Mouse (Mus musculus): ENCODE data around the gene Cdk8. TPM values are rescaled to one million over a fixed set of nuclear protein-coding genes. Genes with fewer than 3 reads are reported as not detected.
"Not testable (repeated sequence)": the region's sequence is repeated elsewhere in the genome, so short reads cannot be mapped to it uniquely, and the experiment has no call there.

Cdk8 gene
- polyA plus RNA-seq (2012; fragmentation: generic; extraction: Trizol), result 19.5 TPM
- long read RNA-seq, experiment 1, partial matches to known transcripts, result 0 of 4 reads
- long read RNA-seq, experiment 1, other reads (novel, unspliced or antisense), result 4 of 4 reads
- long read RNA-seq, experiment 2, partial matches to known transcripts, result 1 of 16 reads
- long read RNA-seq, experiment 2, other reads (novel, unspliced or antisense), result 11 of 16 reads

DNA sequence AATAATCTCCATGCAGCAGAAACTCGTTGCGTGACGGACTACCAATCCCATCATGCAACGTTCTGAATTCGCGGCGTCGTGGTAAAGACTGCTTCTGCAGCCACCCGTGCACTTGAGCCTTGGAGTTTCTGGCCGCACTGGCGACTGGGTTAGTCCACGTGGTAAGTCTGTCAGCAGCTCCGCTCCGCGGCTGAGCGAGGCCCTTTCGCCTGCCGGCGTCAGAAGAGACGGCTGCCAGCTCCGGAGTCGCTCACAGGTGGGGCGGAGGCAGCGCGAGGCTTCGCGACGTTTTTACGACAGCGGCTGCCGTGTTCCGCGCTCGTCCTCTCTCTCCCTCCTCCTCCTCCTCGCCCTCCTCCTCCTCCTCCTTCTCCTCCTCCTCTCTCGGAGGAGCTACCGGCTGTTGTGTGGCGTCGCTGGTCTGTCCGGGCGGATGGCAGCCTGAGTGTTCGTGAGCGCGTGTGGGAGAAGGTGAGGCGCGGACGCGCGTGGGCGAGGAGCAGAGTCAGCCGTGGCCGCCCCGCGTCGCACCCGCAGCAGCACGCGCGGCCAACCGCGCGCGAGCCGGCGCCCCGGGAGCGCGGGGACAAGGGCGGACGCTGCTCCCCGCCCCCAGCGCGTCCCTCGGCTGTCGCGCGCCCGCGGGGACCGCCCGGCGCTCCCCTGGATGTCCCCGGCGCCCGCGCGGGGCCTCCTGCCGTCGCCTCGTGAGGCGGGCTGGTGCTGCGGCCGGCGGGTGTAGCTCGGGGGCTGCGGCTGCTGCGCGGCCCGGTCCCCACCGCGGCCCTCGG is at the start of gene Cdk8:
Cdk8 (plus strand) TSS at position 367 of the 791 bp plus-strand sequence.
- Histone ChIP-seq H3K79me2 (ENCODE audit: control insufficient read depth, insufficient read depth) (peaks cover 50% of the 10 kb centered on the region), H3K4me3 (ENCODE audit: insufficient read depth, poor library complexity, severe bottlenecking) (peak within 1 kb of the TSS; percentile 60), H3K79me3 (ENCODE audit: low read depth) (peaks cover 46% of the 10 kb centered on the region), H3K27me3 (ENCODE audit: control insufficient read depth, insufficient read depth, insufficient read length) (no peaks in the 10 kb centered on the region), H3K36me3 (ENCODE audit: control insufficient read depth, insufficient read depth) (peaks cover 5% of the 10 kb centered on the region), H3ac (ENCODE audit: control insufficient read depth, insufficient read length, low read depth) (peak within 1 kb of the TSS; percentile 94)
- no peak for TF ChIP-seq MYOD1 (IDR thresholded peaks at IDR 0.05; ENCODE audit: control insufficient read depth, insufficient read length, low read depth)
- no peak for TF ChIP-seq MYOG (IDR thresholded peaks at IDR 0.05; ENCODE audit: control insufficient read depth, extremely low read depth, insufficient read length)
- TF ChIP-seq USF1 (IDR thresholded peaks at IDR 0.05; ENCODE audit: low read depth), result peak; percentile 14
- no peak for TF ChIP-seq CTCF (IDR thresholded peaks at IDR 0.05; ENCODE audit: control insufficient read depth, insufficient read depth, insufficient read length)
- TF ChIP-seq MAX (IDR thresholded peaks at IDR 0.05), result peak; percentile 85

DNA sequence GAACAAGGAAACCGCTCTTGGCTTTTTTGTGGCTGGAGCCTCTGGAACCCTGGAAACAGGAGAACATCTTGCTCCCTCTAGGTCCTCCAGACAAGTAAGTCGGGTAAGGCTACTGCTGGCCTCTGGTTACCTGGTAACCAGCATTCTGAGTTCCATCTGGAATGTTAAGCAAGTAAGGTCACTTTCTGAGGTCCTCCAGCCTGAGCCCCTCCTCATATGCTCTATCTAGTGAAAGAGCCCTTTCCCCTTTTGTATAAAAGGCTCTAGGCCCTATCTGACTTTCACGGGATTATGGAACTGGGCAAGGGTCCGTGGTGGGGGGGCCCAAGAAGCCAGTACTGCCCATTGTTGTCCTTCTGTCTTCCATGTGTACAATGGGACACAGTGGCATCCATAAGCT is 45.8 kb upstream of the Cdk8 start, which contains the start of gene 1700001J03Rik:
1700001J03Rik (minus strand) TSS at position 101 of the 400 bp plus-strand sequence.
- H3K27me3 ChIP-seq (ENCODE audit: control insufficient read depth, insufficient read depth, insufficient read length); H3K36me3 ChIP-seq (ENCODE audit: control insufficient read depth, insufficient read depth); H3K79me2 ChIP-seq (ENCODE audit: control insufficient read depth, insufficient read depth); H3K79me3 ChIP-seq (ENCODE audit: low read depth); H3K4me3 ChIP-seq (ENCODE audit: insufficient read depth, poor library complexity, severe bottlenecking); H3ac ChIP-seq (ENCODE audit: control insufficient read depth, insufficient read length, low read depth): not testable (repeated sequence)

DNA sequence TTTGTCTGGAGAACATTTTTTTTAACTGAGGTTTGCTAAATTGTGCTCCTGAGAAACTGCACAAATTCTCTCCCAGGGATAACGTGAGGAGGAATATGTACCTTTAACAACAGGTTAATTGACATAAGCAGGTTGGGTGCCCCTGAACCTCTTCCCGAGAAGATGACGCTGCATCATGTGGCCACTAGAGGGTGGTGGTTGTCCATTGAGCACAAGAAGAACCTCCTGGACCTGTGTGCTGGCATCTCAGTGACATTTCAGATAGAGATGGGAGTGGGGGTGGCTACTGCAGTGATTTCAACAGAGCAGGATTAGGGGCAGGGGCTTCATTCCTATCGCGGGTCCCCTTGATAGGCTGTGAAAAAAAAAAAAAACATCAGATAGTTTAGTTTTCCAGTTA is 43.6 kb upstream of the Cdk8 start:
- not testable (repeated sequence) for H3K79me3 ChIP-seq (ENCODE audit: low read depth); H3K36me3 ChIP-seq (ENCODE audit: control insufficient read depth, insufficient read depth); H3ac ChIP-seq (ENCODE audit: control insufficient read depth, insufficient read length, low read depth); H3K27me3 ChIP-seq (ENCODE audit: control insufficient read depth, insufficient read depth, insufficient read length); H3K79me2 ChIP-seq (ENCODE audit: control insufficient read depth, insufficient read depth); H3K4me3 ChIP-seq (ENCODE audit: insufficient read depth, poor library complexity, severe bottlenecking)

DNA sequence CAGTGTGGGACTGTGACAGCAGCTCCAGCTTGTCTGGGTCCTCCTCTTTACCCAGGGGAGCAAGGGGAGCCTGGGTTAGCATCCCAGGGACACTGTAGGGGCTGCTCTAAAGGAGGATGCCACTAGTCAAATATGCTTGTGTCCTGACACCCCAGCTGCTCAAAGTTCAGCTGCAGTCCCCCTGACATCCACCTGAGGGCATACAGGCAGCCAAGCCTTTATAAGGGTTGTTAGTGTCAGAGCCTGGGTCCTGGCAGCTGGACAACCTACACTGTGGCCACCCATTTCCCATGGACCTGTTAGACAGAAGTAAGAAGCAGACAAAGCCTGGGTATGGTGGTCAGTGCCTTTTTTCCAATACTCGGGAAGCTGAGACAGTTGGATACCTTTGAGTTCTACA is 42.9 kb upstream of the Cdk8 start:
- H3ac ChIP-seq (ENCODE audit: control insufficient read depth, insufficient read length, low read depth), result no peak overlapping the region
- no peaks in the 10 kb centered on the region for H3K79me2 ChIP-seq (ENCODE audit: control insufficient read depth, insufficient read depth)
- no peak for TF ChIP-seq CTCF (IDR thresholded peaks at IDR 0.05; ENCODE audit: control insufficient read depth, insufficient read depth, insufficient read length)
- no peak for TF ChIP-seq CEBPB (IDR thresholded peaks at IDR 0.05; ENCODE audit: low read depth)
- no peak for TF ChIP-seq FOSL1 (IDR thresholded peaks at IDR 0.05; ENCODE audit: insufficient read depth, low read length, poor library complexity, severe bottlenecking)
- TF ChIP-seq USF1 (IDR thresholded peaks at IDR 0.05; ENCODE audit: low read depth), result no peak
- TF ChIP-seq MYOG (IDR thresholded peaks at IDR 0.05; ENCODE audit: control insufficient read depth, extremely low read depth, insufficient read length), result no peak
- no peak for TF ChIP-seq MYOD1 (IDR thresholded peaks at IDR 0.05; ENCODE audit: control insufficient read depth, insufficient read length, low read depth)
- no peak for TF ChIP-seq MAX (IDR thresholded peaks at IDR 0.05)

DNA sequence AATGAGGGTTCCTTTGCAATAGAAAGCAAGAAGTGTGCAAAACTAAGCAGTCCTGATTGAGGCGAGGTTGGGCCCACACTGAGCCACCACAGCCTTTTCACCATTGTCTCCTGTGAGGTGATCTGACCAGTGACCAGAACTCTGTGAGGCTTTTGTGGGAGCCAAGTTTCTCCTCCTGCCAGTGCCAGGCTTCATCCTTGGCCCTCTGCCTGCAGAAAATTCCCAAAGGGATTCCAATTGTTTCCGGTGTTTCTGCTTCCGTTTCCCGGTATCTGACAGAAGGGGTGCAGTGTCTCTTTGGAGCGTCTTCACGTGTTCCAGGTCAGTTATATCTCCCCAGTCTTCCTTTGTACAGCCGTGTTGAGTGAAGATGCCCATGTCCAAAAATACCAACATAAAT is 42.3 kb upstream of the Cdk8 start:
- H3K4me3 ChIP-seq (ENCODE audit: insufficient read depth, poor library complexity, severe bottlenecking), result no peak overlapping the region
- no peaks in the 10 kb centered on the region for H3K36me3 ChIP-seq (ENCODE audit: control insufficient read depth, insufficient read depth)

More for the DNA sequence above, 42.9 kb upstream of the Cdk8 start:
- H3K4me3 ChIP-seq (ENCODE audit: insufficient read depth, poor library complexity, severe bottlenecking), result no peak overlapping the region
- H3K27me3 ChIP-seq (ENCODE audit: control insufficient read depth, insufficient read depth, insufficient read length), result no peaks in the 10 kb centered on the region
- H3K79me3 ChIP-seq (ENCODE audit: low read depth), result no peaks in the 10 kb centered on the region
- no peaks in the 10 kb centered on the region for H3K36me3 ChIP-seq (ENCODE audit: control insufficient read depth, insufficient read depth)

DNA sequence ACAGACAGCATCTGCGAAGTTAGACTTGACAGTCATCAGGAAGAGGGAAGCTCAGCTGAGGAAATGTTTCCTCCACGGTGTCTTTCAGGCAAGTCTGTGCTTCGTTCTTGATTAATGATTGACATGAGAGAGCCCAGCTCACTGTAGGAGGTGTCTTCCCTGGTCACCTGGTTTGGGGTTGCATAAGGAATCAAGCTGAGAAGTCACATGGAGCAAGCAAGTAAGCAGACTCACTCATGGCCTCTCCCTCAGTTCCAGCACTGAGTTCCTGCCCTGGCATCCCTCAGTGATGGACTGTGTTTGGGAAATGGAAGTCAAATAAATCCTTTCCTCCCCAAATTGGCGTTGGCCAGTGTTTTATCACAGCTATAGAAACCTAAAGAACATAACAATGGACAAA is 40.9 kb upstream of the Cdk8 start:
- Histone ChIP-seq H3K79me3 (ENCODE audit: low read depth) (no peaks in the 10 kb centered on the region), H3ac (ENCODE audit: control insufficient read depth, insufficient read length, low read depth) (no peak overlapping the region), H3K27me3 (ENCODE audit: control insufficient read depth, insufficient read depth, insufficient read length) (no peaks in the 10 kb centered on the region), H3K4me3 (ENCODE audit: insufficient read depth, poor library complexity, severe bottlenecking) (no peak overlapping the region), H3K79me2 (ENCODE audit: control insufficient read depth, insufficient read depth) (no peaks in the 10 kb centered on the region), H3K36me3 (ENCODE audit: control insufficient read depth, insufficient read depth) (no peaks in the 10 kb centered on the region)
- no peak for TF ChIP-seq MYOD1 (IDR thresholded peaks at IDR 0.05; ENCODE audit: control insufficient read depth, insufficient read length, low read depth)
- TF ChIP-seq MYOG (IDR thresholded peaks at IDR 0.05; ENCODE audit: control insufficient read depth, extremely low read depth, insufficient read length), result no peak
- TF ChIP-seq USF1 (IDR thresholded peaks at IDR 0.05; ENCODE audit: low read depth), result no peak
- TF ChIP-seq CTCF (IDR thresholded peaks at IDR 0.05; ENCODE audit: control insufficient read depth, insufficient read depth, insufficient read length), result no peak
- TF ChIP-seq MAX (IDR thresholded peaks at IDR 0.05), result no peak
- no peak for TF ChIP-seq FOSL1 (IDR thresholded peaks at IDR 0.05; ENCODE audit: insufficient read depth, low read length, poor library complexity, severe bottlenecking)
- no peak for TF ChIP-seq CEBPB (IDR thresholded peaks at IDR 0.05; ENCODE audit: low read depth)

More for the DNA sequence above, 42.3 kb upstream of the Cdk8 start:
- TF ChIP-seq USF1 (IDR thresholded peaks at IDR 0.05; ENCODE audit: low read depth), result no peak
- no peak for TF ChIP-seq MAX (IDR thresholded peaks at IDR 0.05)
- no peak for TF ChIP-seq MYOD1 (IDR thresholded peaks at IDR 0.05; ENCODE audit: control insufficient read depth, insufficient read length, low read depth)
- no peak for TF ChIP-seq FOSL1 (IDR thresholded peaks at IDR 0.05; ENCODE audit: insufficient read depth, low read length, poor library complexity, severe bottlenecking)
- no peak for TF ChIP-seq CTCF (IDR thresholded peaks at IDR 0.05; ENCODE audit: control insufficient read depth, insufficient read depth, insufficient read length)
- no peak for TF ChIP-seq CEBPB (IDR thresholded peaks at IDR 0.05; ENCODE audit: low read depth)
- TF ChIP-seq MYOG (IDR thresholded peaks at IDR 0.05; ENCODE audit: control insufficient read depth, extremely low read depth, insufficient read length), result no peak
- Histone ChIP-seq H3K79me3 (ENCODE audit: low read depth) (no peaks in the 10 kb centered on the region), H3K27me3 (ENCODE audit: control insufficient read depth, insufficient read depth, insufficient read length) (no peaks in the 10 kb centered on the region), H3ac (ENCODE audit: control insufficient read depth, insufficient read length, low read depth) (no peak overlapping the region), H3K79me2 (ENCODE audit: control insufficient read depth, insufficient read depth) (no peaks in the 10 kb centered on the region)

Measured in C2C12 (cell line).